Mouse (Mus musculus): ENCODE measurements around the gene Tbx4. TPM values are rescaled to one million over a fixed set of nuclear protein-coding genes. Genes with fewer than 3 reads are reported as not detected.

Gene Tbx4
- polyA plus RNA-seq, 1 experiment from 2014 or later, result 44.0 TPM

DNA sequence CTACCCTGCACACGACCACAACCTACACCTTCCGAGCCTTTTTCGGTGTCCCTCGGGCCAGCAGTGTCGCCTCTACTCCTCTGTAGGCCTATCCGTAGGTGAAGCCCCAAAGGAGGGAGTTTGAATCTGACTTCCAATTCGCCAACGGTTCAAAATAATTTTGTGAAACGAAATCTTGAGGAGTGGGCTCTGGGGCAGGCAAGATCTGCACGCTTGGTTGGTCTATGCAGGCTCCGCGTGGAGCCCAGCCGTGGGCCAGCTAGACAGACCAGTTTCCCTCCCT lies 4.3 kb downstream of the Tbx4 start:
- H3K27me3 ChIP-seq, result peaks cover 80% of the 10 kb centered on the region
- H3K27ac ChIP-seq, result peak overlapping the region; percentile 94
- peaks cover 70% of the 10 kb centered on the region for H3K4me1 ChIP-seq (replicated peaks)
- peak overlapping the region; percentile 95 for H3K9ac ChIP-seq (replicated peaks)
- H3K9me3 ChIP-seq, result no peaks in the 10 kb centered on the region
- 4% methylated on average over 13 of the region's 13 CpGs for WGBS
- no peak for ATAC-seq (ENCODE audit: insufficient number of reproducible peaks, insufficient read depth, low FRiP score, low TSS enrichment, low read depth)
- H3K36me3 ChIP-seq, result no peaks in the 10 kb centered on the region
- H3K4me3 ChIP-seq (replicated peaks), result peak overlapping the region; percentile 64
- peak overlapping the region; percentile 80 for H3K4me2 ChIP-seq

DNA sequence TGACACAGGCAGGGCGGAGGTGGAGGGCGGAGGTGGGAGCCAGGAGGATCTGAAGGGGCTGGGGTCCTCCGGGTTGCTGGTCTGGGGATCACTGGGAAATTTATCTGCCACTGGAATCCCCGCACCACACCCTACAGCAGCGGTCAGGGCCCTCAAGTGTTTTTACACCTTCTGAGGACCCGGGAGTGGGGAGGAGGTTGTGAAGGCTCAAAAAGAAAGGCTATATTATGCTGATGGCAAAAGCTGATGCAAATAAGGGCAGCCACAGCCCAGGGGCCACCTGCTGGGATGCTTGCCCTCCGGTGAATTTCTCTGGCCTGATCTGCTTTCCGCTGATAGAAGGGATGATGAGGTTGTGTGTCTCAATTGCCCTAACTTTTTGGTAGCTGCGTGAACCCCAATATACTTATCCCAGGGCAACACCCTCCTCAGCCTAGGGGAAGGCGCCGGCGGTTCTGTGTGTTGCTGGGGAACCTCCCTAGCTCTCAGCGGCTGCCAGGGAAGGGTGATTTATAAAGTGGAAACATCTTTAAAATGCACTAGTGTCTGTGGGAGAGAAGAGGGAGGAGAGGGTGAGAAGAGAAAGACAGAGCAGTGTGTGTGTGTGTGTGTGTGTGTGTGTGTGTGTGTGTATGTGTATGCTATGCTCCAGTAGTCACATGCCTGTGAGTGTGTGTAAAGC lies 4.9 kb downstream of the Tbx4 start:
- peak overlapping the region; percentile 64 for H3K4me3 ChIP-seq (replicated peaks)
- peak overlapping the region; percentile 80 for H3K4me2 ChIP-seq
- WGBS, result 3% methylated on average over 13 of the region's 13 CpGs
- no peaks in the 10 kb centered on the region for H3K36me3 ChIP-seq
- peak overlapping the region; percentile 94 for H3K27ac ChIP-seq
- peak overlapping the region; percentile 95 for H3K9ac ChIP-seq (replicated peaks)
- peaks cover 70% of the 10 kb centered on the region for H3K4me1 ChIP-seq (replicated peaks)
- no peaks in the 10 kb centered on the region for H3K9me3 ChIP-seq
- peaks cover 75% of the 10 kb centered on the region for H3K27me3 ChIP-seq
- no peak for ATAC-seq (ENCODE audit: insufficient number of reproducible peaks, insufficient read depth, low FRiP score, low TSS enrichment, low read depth)

- WGBS, result 11% methylated on average over 2 of the region's 2 CpGs
- Histone ChIP-seq H3K4me3 (replicated peaks) (peak overlapping the region; percentile 64), H3K9me3 (no peaks in the 10 kb centered on the region), H3K4me1 (replicated peaks) (peaks cover 72% of the 10 kb centered on the region), H3K4me2 (peak overlapping the region; percentile 80), H3K9ac (replicated peaks) (peak overlapping the region; percentile 95), H3K27ac (peak overlapping the region; percentile 94), H3K27me3 (peaks cover 72% of the 10 kb centered on the region), H3K36me3 (no peaks in the 10 kb centered on the region)
- ATAC-seq (ENCODE audit: insufficient number of reproducible peaks, insufficient read depth, low FRiP score, low TSS enrichment, low read depth), result no peak
These were observed 5.4 kb downstream of the Tbx4 start for GRCm38 (mm10) chr11:85891692-85892040.

DNA sequence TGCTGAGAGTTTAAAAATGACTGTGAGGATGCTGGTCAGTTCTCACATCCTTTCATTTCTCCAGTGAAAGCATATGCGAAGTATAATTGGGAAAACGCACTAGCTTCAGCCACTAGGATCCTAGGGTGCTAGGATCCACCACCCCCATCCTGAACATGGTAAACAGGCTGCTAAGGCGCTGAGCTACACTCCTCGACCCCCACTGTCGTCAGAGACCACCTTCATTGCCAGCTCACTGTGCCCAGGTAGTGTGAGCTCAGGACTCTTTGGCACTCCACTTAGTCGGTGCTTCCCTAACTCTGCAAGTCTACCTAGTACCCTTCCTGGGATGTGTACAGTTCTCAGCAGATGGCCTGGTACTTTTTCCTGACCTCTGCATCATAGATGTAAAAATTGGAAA lies 6.5 kb downstream of the Tbx4 start:
- H3K27me3 ChIP-seq, result peaks cover 72% of the 10 kb centered on the region
- peak overlapping the region; percentile 64 for H3K4me3 ChIP-seq (replicated peaks)
- no peaks in the 10 kb centered on the region for H3K9me3 ChIP-seq
- no peak for ATAC-seq (ENCODE audit: insufficient number of reproducible peaks, insufficient read depth, low FRiP score, low TSS enrichment, low read depth)
- peak overlapping the region; percentile 95 for H3K9ac ChIP-seq (replicated peaks)
- peak overlapping the region; percentile 80 for H3K4me2 ChIP-seq
- peak overlapping the region; percentile 94 for H3K27ac ChIP-seq
- WGBS, result 3% methylated on average over 6 of the region's 6 CpGs
- peaks cover 81% of the 10 kb centered on the region for H3K4me1 ChIP-seq (replicated peaks)
- H3K36me3 ChIP-seq, result 0 out of 2 replicates have a peak, but pooled peaks cover 4% of the 10 kb centered on the region

- 9% methylated on average over 13 of the region's 13 CpGs for WGBS
- Histone ChIP-seq H3K36me3 (peaks cover 12% of the 10 kb centered on the region), H3K27me3 (peaks cover 68% of the 10 kb centered on the region), H3K9ac (replicated peaks) (peak overlapping the region; percentile 73), H3K4me2 (peak overlapping the region; percentile 80), H3K4me1 (replicated peaks) (peaks cover 85% of the 10 kb centered on the region), H3K27ac (peak overlapping the region; percentile 92), H3K4me3 (replicated peaks) (peak overlapping the region; percentile 44), H3K9me3 (no peaks in the 10 kb centered on the region)
- ATAC-seq (ENCODE audit: insufficient number of reproducible peaks, insufficient read depth, low FRiP score, low TSS enrichment, low read depth), result no peak
These were observed 7.3 kb downstream of the Tbx4 start for GRCm38 (mm10) chr11:85893400-85894135.

- no peak for ATAC-seq (ENCODE audit: insufficient number of reproducible peaks, insufficient read depth, low FRiP score, low TSS enrichment, low read depth)
- H3K4me2 ChIP-seq, result peak overlapping the region; percentile 80
- H3K4me3 ChIP-seq (replicated peaks), result peak overlapping the region; percentile 44
- H3K36me3 ChIP-seq, result peaks cover 17% of the 10 kb centered on the region
- no peaks in the 10 kb centered on the region for H3K9me3 ChIP-seq
- peaks cover 62% of the 10 kb centered on the region for H3K27me3 ChIP-seq
- WGBS, result 1% methylated on average over 3 of the region's 3 CpGs
- peak overlapping the region; percentile 73 for H3K9ac ChIP-seq (replicated peaks)
- peak overlapping the region; percentile 92 for H3K27ac ChIP-seq
- peaks cover 87% of the 10 kb centered on the region for H3K4me1 ChIP-seq (replicated peaks)
These were observed 7.9 kb downstream of the Tbx4 start for GRCm38 (mm10) chr11:85894136-85894530.

- Histone ChIP-seq H3K27ac (peak overlapping the region; percentile 92), H3K4me1 (replicated peaks) (peaks cover 91% of the 10 kb centered on the region)
These were observed 8.7 kb downstream of the Tbx4 start for GRCm38 (mm10) chr11:85894731-85895545.

GRCm38 (mm10) chr11:85896335-85896985 lies 10.2 kb downstream of the Tbx4 start:
- no peaks in the 10 kb centered on the region for H3K9me3 ChIP-seq
- H3K27ac ChIP-seq, result peak overlapping the region; percentile 92
- peak overlapping the region; percentile 80 for H3K4me2 ChIP-seq
- WGBS, result 23% methylated on average over 11 of the region's 13 CpGs
- peaks cover 78% of the 10 kb centered on the region for H3K4me1 ChIP-seq (replicated peaks)
- ATAC-seq (ENCODE audit: insufficient number of reproducible peaks, insufficient read depth, low FRiP score, low TSS enrichment, low read depth), result peak; percentile 89
- H3K9ac ChIP-seq (replicated peaks), result peak overlapping the region; percentile 73; the same call in 1 of the 2 replicates
- peaks cover 45% of the 10 kb centered on the region for H3K27me3 ChIP-seq
- H3K4me3 ChIP-seq (replicated peaks), result peak overlapping the region; percentile 44
- H3K36me3 ChIP-seq, result peaks cover 41% of the 10 kb centered on the region

More at GRCm38 (mm10) chr11:85894731-85895545, 8.7 kb downstream of the Tbx4 start:
- no peaks in the 10 kb centered on the region for H3K9me3 ChIP-seq
- WGBS, result 3% methylated on average over 43 of the region's 43 CpGs
- H3K9ac ChIP-seq (replicated peaks), result peak overlapping the region; percentile 73
- H3K27me3 ChIP-seq, result peaks cover 58% of the 10 kb centered on the region
- no peak for ATAC-seq (ENCODE audit: insufficient number of reproducible peaks, insufficient read depth, low FRiP score, low TSS enrichment, low read depth)
- H3K4me2 ChIP-seq, result peak overlapping the region; percentile 80
- peak overlapping the region; percentile 44 for H3K4me3 ChIP-seq (replicated peaks)
- H3K36me3 ChIP-seq, result peaks cover 25% of the 10 kb centered on the region

GRCm38 (mm10) chr11:85900291-85900690 lies 14.1 kb downstream of the Tbx4 start:
- Histone ChIP-seq H3K9ac (replicated peaks) (no peak overlapping the region), H3K4me1 (replicated peaks) (peaks cover 43% of the 10 kb centered on the region), H3K27ac (0 out of 2 replicates have a peak overlapping the region, but pooled peaks have one; percentile 29), H3K4me2 (no peak overlapping the region), H3K36me3 (peaks cover 79% of the 10 kb centered on the region), H3K27me3 (peaks cover 10% of the 10 kb centered on the region; the same call in 1 of the 2 replicates), H3K9me3 (no peaks in the 10 kb centered on the region), H3K4me3 (replicated peaks) (no peak overlapping the region)
- ATAC-seq (ENCODE audit: insufficient number of reproducible peaks, insufficient read depth, low FRiP score, low TSS enrichment, low read depth), result no peak

- WGBS, result 49% methylated on average over 4 of the region's 4 CpGs
- Histone ChIP-seq H3K36me3 (peaks cover 99% of the 10 kb centered on the region), H3K27me3 (no peaks in the 10 kb centered on the region), H3K4me2 (peak overlapping the region; percentile 36), H3K9me3 (no peaks in the 10 kb centered on the region), H3K27ac (peak overlapping the region; percentile 85), H3K9ac (replicated peaks) (0 out of 2 replicates have a peak overlapping the region, but pooled peaks have one; percentile 35), H3K4me3 (replicated peaks) (no peak overlapping the region), H3K4me1 (replicated peaks) (peaks cover 64% of the 10 kb centered on the region)
- no peak for ATAC-seq (ENCODE audit: insufficient number of reproducible peaks, insufficient read depth, low FRiP score, low TSS enrichment, low read depth)
These were observed 23.3 kb downstream of the Tbx4 start for GRCm38 (mm10) chr11:85909514-85909913.

Measured in limb, embryonic 12.5 days (tissue).